Mouse (Mus musculus) embryonic fibroblast, embryonic 13.5 days (primary cell): ENCODE results near the gene Rgr.

Source experiments
- CTCF ChIP-seq: IDR thresholded peaks from 2 replicates; pipeline ENCODE4 v1.5.1; 2011; ENCODE audit warnings: mild to moderate bottlenecking, control low read depth, low read length, moderate library complexity, borderline replicate concordance; ENCODE audit not compliant: insufficient read depth
- POLR2A ChIP-seq: IDR thresholded peaks from 2 replicates; pipeline ENCODE4 v1.6.1; 2011; ENCODE audit warnings: low read depth, mild to moderate bottlenecking, control low read depth, low read length, moderate library complexity

- TF ChIP-seq CTCF (no peak), POLR2A (no peak)
Measured at GRCm38 (mm10) chr14:37002852-37003251, 45.9 kb downstream of the Rgr start.
